Mouse (Mus musculus) lung, adult 2 months (tissue): Measurements from ENCODE around the gene Snx9. TPM values are rescaled to one million over a fixed set of nuclear protein-coding genes. Genes with fewer than 3 reads are reported as not detected.

ENCODE experiments used
- DNase-seq: peaks from one replicate; pipeline ENCODE4 v3.0.0; 2022
- H3K4me1 ChIP-seq: fragments of 200-500 bp; 2 replicates; pipeline ENCODE4 v1.6.1; 2011; ENCODE audit warnings: low read length; ENCODE audit not compliant: control insufficient read depth, insufficient read depth
- H3K4me3 ChIP-seq: fragments of 200-500 bp; replicated peaks from 2 replicates; pipeline ENCODE3; 2011; ENCODE audit warnings: low read depth, mild to moderate bottlenecking, control low read depth, low read length; ENCODE audit errors: extremely low read depth
- CTCF ChIP-seq: fragments of 200-500 bp; IDR thresholded peaks from 2 replicates; pipeline ENCODE4 v1.5.1; 2011; ENCODE audit warnings: mild to moderate bottlenecking, low read length, control low read depth; ENCODE audit not compliant: insufficient read depth
- POLR2A ChIP-seq: fragments of 200-500 bp; IDR thresholded peaks from 2 replicates; pipeline ENCODE4 v1.6.1; 2011; ENCODE audit warnings: low read depth, mild to moderate bottlenecking, control low read depth, low read length, borderline replicate concordance; ENCODE audit errors: extremely low read depth
- WGBS: fragments of 180-500 bp; shearing (Covaris S2); methylation state at CpG from one replicate; pipeline ENCODE4 v1.1.7; 2018; 5-methylcytosine and 5-hydroxymethylcytosine counted together
- polyA plus RNA-seq: library from polyadenylated mRNA; depleted of rRNA; stranded (reverse); fragments of >200 nt; gene quantifications from 2 replicates; pipeline ENCODE4 v1.2.3, GENCODE M21; 2012

Snx9 gene
- polyA plus RNA-seq, 1 experiment = 31.4 TPM

DNA sequence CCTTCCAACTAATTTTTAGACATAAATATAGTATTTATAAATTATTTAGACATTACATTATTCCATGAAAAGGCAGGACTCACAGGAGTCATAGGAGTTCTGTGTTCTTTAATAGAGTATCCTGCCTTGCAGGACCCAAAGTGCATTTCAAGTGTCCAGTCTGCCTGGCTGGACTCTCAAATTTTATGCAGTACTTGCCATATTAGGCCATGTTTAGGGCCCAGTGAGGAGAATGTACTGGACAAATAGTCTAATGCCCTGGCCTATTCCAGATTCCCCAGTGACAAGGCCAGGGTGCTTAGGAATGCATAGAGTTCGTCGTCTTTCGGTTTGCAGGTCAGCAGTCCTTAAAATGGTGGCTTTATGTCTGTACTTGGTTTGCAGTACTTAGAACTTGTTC is 8.9 kb downstream of the Snx9 start:
- 96% methylated on average over 3 of the region's 3 CpGs for WGBS
- TF ChIP-seq POLR2A (no peak), CTCF (no peak)
- Histone ChIP-seq H3K4me3 (no peak overlapping the region), H3K4me1 (no peaks in the 10 kb centered on the region)
- no peak for DNase-seq

DNA sequence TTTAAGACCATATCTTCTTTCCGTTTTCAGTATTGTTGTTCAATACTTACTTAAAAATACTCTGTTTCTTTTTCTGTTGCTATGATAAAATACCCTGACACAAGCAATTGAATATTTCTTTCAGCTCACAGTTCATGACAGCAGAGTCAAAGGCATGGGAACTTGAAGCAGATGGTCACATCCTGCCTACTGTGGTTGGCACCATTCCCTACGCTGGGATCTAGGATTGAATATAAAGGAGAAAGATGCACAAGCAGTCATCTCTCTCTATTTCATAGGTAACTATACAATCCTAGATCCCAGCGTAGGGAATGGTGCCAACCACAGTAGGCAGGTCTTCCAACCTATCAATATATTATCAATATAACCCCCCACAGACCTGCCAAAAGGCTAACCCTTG is 9.3 kb downstream of the Snx9 start:
- TF ChIP-seq CTCF (no peak), POLR2A (no peak)
- no peak overlapping the region for H3K4me3 ChIP-seq
- no peak for DNase-seq
- 93% methylated on average over 3 of the region's 3 CpGs for WGBS
- H3K4me1 ChIP-seq = no peaks in the 10 kb centered on the region

DNA sequence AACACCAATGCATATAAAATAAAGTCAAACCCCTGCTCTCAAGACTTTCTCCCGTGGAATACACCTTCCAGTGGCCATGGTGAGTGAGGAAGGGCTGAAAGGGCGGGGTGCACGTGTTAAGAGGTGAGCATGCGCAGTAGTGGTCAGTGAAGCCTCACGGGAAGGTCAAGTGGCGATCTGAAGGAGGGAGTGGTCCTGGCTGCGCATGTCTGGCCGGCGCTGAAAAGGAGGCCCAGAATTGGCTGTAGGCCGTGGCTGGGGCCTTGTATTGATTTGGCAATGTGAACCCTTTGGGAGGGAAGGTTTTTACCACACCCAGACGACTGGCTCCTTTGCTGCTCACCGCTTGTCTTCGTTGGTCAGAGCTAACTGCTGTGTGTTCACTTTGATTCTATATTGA is 12.8 kb downstream of the Snx9 start:
- peaks cover 3% of the 10 kb centered on the region; the same call in 1 of the 2 replicates for H3K4me1 ChIP-seq
- H3K4me3 ChIP-seq = no peak overlapping the region
- no peak for DNase-seq
- no peak for TF ChIP-seq CTCF
- TF ChIP-seq POLR2A = no peak
- 94% methylated on average over 13 of the region's 13 CpGs for WGBS

DNA sequence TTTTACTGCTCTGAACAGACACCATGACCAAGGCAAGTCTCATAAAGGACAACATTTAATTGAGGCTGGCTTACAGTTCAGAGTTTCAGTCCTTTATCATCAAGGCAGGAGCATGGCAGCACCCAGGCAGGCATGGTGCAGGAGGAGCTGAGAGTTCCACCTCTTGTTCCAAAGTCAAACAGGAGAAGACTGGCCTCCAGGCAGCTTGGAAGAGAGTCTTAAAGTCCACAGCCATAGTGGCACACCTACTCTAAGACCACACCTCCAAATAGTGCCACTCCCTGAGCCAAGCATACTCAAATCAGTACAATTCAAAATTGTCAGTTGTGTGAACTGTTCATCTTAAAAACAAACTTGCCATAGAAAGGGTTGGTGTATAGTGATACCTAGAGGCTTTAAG is 14.4 kb downstream of the Snx9 start:
- H3K4me3 ChIP-seq = no peak overlapping the region
- peaks cover 3% of the 10 kb centered on the region; the same call in 1 of the 2 replicates for H3K4me1 ChIP-seq
- TF ChIP-seq POLR2A = no peak
- TF ChIP-seq CTCF = no peak
- no peak for DNase-seq

DNA sequence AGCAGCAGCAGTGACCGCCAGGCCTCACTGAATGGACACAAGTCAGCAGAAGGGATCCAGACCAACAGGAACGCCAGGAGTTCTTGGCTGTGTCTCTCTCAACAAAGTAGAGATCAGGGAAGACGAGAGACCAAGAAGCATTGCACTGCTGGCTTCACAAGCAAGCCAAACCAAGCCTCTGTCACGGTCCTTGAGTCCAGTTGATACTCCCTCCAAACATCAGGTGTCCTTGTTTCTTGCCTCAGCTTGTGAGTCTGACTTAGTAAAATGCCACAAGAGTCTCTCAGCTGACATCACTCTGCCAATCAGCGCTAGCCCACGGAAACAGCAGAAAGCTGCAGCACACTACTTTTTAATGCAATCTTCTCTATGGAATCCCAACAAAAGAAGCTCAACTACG is 15.3 kb downstream of the Snx9 start:
- DNase-seq = no peak
- Histone ChIP-seq H3K4me1 (peaks cover 3% of the 10 kb centered on the region; the same call in 1 of the 2 replicates), H3K4me3 (no peak overlapping the region)
- WGBS = 84% methylated on average over 7 of the region's 7 CpGs
- TF ChIP-seq POLR2A = no peak
- no peak for TF ChIP-seq CTCF

DNA sequence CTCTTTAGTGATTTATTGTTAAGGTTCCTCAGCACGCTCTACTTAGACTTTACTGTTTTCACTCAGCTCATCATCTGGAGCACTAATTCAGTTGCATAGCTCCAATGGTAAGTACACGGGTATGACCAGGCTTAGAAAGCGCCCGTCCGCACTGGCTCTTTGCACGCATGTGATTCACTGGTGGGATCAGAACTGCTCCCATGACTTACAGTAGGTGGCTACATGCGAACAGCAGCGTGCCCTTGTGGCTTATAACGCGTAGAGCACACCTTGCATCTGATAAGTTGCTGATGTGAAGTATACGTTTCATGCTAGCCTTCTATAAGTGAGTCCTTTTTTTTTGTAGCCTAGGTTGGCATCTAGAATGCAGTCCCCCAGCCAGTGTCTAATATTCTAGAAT is 16.1 kb downstream of the Snx9 start:
- DNase-seq = no peak
- no peak for TF ChIP-seq POLR2A
- Histone ChIP-seq H3K4me1 (peaks cover 3% of the 10 kb centered on the region; the same call in 1 of the 2 replicates), H3K4me3 (no peak overlapping the region)
- 97% methylated on average over 11 of the region's 11 CpGs for WGBS

DNA sequence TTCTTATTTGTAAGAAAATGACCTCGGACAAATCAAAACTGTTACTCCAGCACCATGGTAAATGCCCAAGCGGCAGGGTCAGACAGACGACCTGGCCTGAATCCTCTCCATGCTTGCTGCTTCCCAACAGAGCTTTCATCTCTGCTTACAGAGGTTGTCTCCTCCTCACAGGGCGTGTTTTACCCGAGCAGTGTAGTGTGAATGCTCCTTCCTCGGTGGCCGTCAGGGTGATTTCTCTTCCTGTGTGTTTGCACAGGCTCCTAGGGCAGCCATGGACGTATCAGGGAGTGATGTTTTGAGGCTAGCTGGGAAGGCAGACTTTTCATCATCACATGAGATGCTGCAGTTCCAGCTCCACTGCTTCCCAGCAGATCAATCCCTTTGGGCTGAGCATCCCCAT is 17.1 kb downstream of the Snx9 start:
- H3K4me1 ChIP-seq = peaks cover 3% of the 10 kb centered on the region; the same call in 1 of the 2 replicates
- no peak for TF ChIP-seq CTCF
- TF ChIP-seq POLR2A = no peak
- 48% methylated on average over 8 of the region's 8 CpGs for WGBS
- no peak for DNase-seq
- no peak overlapping the region for H3K4me3 ChIP-seq

DNA sequence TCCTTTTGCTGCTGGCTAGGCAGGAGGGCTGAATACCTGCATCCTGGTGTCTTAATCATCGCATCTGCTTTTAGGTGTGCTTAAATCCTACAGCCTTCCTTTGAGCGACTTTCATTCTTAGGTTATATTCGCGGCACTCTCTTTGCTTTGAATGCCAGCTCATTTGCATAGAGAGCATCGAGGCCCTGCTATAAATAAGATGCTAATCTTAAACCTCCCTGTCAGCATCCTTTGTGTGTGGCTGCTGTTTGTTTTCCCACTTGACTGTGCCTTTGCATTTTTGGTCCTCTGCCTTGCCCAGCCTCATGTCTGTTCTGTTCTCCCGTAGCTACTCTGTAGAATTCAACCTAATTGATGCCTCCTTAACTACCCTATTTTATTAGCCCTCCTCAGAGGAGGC is 21.2 kb downstream of the Snx9 start:
- Histone ChIP-seq H3K4me1 (peaks cover 3% of the 10 kb centered on the region; the same call in 1 of the 2 replicates), H3K4me3 (no peak overlapping the region)
- WGBS = 39% methylated on average over 6 of the region's 6 CpGs
- DNase-seq = no peak
- TF ChIP-seq POLR2A (no peak), CTCF (no peak)

DNA sequence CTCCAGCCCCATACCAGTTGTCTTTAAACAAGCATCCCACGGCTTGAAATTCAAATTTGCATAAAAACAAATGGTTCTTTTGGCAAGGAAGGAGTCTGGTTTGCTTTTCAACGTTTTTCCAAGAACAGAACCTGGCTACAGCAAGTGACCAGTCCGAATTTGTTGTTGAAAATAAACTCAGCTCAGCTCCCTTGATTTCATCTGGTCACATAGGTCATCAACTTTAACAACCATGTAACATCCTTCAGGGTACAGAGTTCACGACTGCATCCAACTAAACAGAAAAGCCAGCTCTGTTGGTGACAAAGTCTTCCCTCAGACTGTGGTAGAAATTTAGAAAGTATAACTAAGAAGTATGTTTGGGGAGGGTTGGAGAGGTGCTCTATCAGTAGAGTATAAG is 21.7 kb downstream of the Snx9 start:
- no peak for DNase-seq
- no peak for TF ChIP-seq POLR2A
- no peak for TF ChIP-seq CTCF
- 59% methylated on average over 4 of the region's 4 CpGs for WGBS
- Histone ChIP-seq H3K4me3 (no peak overlapping the region), H3K4me1 (peaks cover 6% of the 10 kb centered on the region; the same call in 1 of the 2 replicates)

DNA sequence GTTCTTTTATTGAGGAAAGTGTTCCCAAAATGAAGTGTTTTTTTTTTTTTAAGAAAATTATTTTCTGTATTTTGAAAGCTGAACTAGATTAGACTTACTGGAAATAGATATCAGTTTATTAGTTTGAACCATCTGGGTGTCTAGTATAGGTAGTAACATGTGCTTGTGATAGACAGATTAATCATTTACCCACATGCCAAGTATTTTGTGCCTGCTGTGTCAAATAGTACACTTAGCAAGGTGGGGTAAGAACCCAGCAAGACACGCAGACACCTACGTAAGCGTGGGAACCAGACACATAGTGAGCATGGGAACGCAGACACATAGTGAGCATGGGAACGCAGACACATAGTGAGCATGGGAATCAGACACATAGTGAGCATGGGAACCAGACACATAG is 22.6 kb downstream of the Snx9 start:
- no peak overlapping the region for H3K4me3 ChIP-seq
- TF ChIP-seq POLR2A = no peak
- TF ChIP-seq CTCF = no peak
- DNase-seq = no peak
- H3K4me1 ChIP-seq = peaks cover 9% of the 10 kb centered on the region
- whole genome bisulfite sequencing = 93% methylated on average over 5 of the region's 5 CpGs
